Mouse (Mus musculus) kidney, embryonic 14.5 days (tissue): ENCODE measurements around the gene Ralgps2. TPM values are rescaled to one million over a fixed set of nuclear protein-coding genes. Genes with fewer than 3 reads are reported as not detected.

ENCODE experiments used
- ATAC-seq: fragments of 200-750 bp; cut with Nextera tagmentation; 2 replicates; pipeline ENCODE4 v1.8.0; 2017; ENCODE audit warnings: moderate number of reproducible peaks, mild to moderate bottlenecking, moderate TSS enrichment, moderate library complexity; ENCODE audit not compliant: low FRiP score, low TSS enrichment
- H3K27ac ChIP-seq: fragments of 300-500 bp; sonication (generic); 2 replicates; pipeline ENCODE4 v1.5.1; 2014; ENCODE audit warnings: low read depth, mild to moderate bottlenecking, low read length, moderate library complexity, mixed read lengths
- H3K27me3 ChIP-seq: fragments of 300-500 bp; sonication (generic); 2 replicates; pipeline ENCODE4 v1.6.1; 2014; ENCODE audit warnings: mild to moderate bottlenecking, low read length; ENCODE audit not compliant: control insufficient read depth, insufficient read depth
- H3K36me3 ChIP-seq: fragments of 300-500 bp; sonication (generic); 2 replicates; pipeline ENCODE4 v1.6.1; 2014; ENCODE audit warnings: low read length, mixed read lengths; ENCODE audit not compliant: control insufficient read depth, insufficient read depth
- H3K4me1 ChIP-seq: fragments of 300-500 bp; sonication (generic); 2 replicates; pipeline ENCODE4 v1.6.1; 2014; ENCODE audit warnings: low read length, mixed read lengths; ENCODE audit not compliant: control insufficient read depth, insufficient read depth
- H3K4me2 ChIP-seq: fragments of 300-500 bp; sonication (generic); replicated peaks from 2 replicates; pipeline ENCODE4 v1.6.1; 2014; ENCODE audit warnings: low read depth, mild to moderate bottlenecking, low read length
- H3K4me3 ChIP-seq: fragments of 300-500 bp; sonication (generic); 2 replicates; pipeline ENCODE4 v1.5.1; 2014; ENCODE audit warnings: mild to moderate bottlenecking, low read length
- H3K9ac ChIP-seq: fragments of 300-500 bp; sonication (generic); 2 replicates; pipeline ENCODE4 v1.6.1; 2014; ENCODE audit warnings: low read depth, mild to moderate bottlenecking, low read length, moderate library complexity
- H3K9me3 ChIP-seq: fragments of 300-500 bp; sonication (generic); 2 replicates; pipeline ENCODE4 v1.6.1; 2016; ENCODE audit warnings: low read length; ENCODE audit not compliant: control insufficient read depth
- WGBS: fragments of 180-500 bp; shearing (Covaris S2); extraction: QIAGEN DNeasy Blood & Tissue Kit; methylation state at CpG from one replicate; pipeline ENCODE4 v1.1.7; 2014; 5-methylcytosine and 5-hydroxymethylcytosine counted together
- polyA plus RNA-seq: library from polyadenylated mRNA; unstranded; fragments of >200 nt; fragmentation: Nextera tagmentation; extraction: Ambion mirVana; gene quantifications from 2 replicates; pipeline ENCODE4 v1.2.1, GENCODE M21; 2014

The Ralgps2 gene
- polyA plus RNA-seq, 1 experiment from 2014 or later, result 80.8 TPM

GRCm38 (mm10) chr1:156932036-156932774, 7.2 kb downstream of the Ralgps2 start:
- H3K4me2 ChIP-seq, result no peak overlapping the region
- no peaks in the 10 kb centered on the region for H3K36me3 ChIP-seq
- H3K9me3 ChIP-seq, result no peaks in the 10 kb centered on the region
- no peaks in the 10 kb centered on the region for H3K27me3 ChIP-seq
- H3K27ac ChIP-seq, result no peak overlapping the region
- ATAC-seq, result no peak
- peaks cover 12% of the 10 kb centered on the region; the same call in 1 of the 2 replicates for H3K4me1 ChIP-seq
- H3K9ac ChIP-seq, result no peak overlapping the region
- 24% methylated on average over 3 of the region's 3 CpGs for WGBS
- no peak overlapping the region for H3K4me3 ChIP-seq

DNA sequence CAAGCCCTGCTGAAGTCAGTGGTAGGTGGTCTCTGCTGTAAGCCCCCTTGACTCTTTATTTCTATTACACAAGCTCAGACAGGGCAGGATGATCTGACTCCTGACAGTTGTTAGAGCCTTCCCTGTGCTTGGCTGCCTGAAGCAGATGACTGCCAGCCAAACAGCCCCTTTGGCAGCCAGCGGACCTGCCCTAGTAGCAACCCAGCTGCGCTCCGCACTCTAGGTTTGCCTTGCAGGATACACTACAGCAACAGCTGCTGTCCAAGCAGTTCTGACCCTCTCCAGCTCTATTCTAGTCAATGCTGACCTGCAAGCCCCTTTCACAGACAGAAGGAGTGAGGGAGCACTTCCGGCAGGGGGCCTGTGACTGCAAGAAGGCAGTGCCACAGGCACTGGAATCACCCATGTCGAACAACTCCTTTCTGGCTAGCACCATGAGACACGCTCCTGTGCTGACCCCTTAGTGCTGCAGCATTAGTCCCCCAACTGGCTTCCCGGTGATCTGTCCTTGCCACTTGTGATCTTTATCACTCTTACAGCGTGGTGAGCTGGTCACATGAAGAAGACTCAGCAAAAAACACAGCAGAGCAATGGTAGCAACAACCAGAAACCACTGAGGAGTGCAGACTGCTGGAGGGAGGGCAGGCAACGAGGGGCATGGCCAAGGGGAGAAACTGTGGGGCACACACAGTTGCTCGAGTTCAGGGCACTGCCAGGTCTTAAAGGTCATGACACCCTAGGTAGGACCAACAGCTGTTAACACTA, 8.1 kb downstream of the Ralgps2 start:
- Histone ChIP-seq H3K9ac (no peak overlapping the region), H3K27me3 (no peaks in the 10 kb centered on the region), H3K9me3 (no peaks in the 10 kb centered on the region), H3K4me2 (no peak overlapping the region), H3K4me1 (0 out of 2 replicates have a peak, but pooled peaks cover 12% of the 10 kb centered on the region), H3K27ac (no peak overlapping the region), H3K4me3 (no peak overlapping the region), H3K36me3 (no peaks in the 10 kb centered on the region)
- WGBS, result 66% methylated on average over 10 of the region's 10 CpGs
- no peak for ATAC-seq

DNA sequence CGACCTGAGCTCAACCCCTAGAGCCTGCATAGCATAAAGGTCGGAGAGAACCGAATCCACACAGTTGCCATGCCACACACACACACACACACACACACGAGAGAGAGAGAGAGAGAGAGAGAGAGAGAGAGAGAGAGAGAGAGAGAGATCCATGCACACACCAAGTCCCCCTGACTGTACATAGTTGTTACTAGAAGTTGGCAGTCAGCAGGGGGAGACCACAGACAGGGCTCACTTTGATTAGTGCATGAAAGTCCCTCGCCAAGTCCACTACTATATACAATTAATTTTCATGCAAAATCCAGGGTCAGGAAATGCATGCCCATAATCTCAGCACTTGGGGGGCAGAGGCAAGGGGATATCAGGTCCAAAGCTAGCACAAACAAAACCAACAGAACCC, 9.2 kb downstream of the Ralgps2 start:
- H3K27me3 ChIP-seq, result no peaks in the 10 kb centered on the region
- H3K36me3 ChIP-seq, result no peaks in the 10 kb centered on the region
- ATAC-seq, result no peak
- H3K9ac ChIP-seq, result no peak overlapping the region
- no peak overlapping the region for H3K4me3 ChIP-seq
- H3K4me2 ChIP-seq, result no peak overlapping the region
- 0 out of 2 replicates have a peak, but pooled peaks cover 12% of the 10 kb centered on the region for H3K4me1 ChIP-seq
- H3K9me3 ChIP-seq, result no peaks in the 10 kb centered on the region
- H3K27ac ChIP-seq, result no peak overlapping the region
- WGBS, result 62% methylated on average over 5 of the region's 5 CpGs

GRCm38 (mm10) chr1:156928255-156928654, 11.2 kb downstream of the Ralgps2 start:
- no peaks in the 10 kb centered on the region for H3K36me3 ChIP-seq
- no peak overlapping the region for H3K4me2 ChIP-seq
- no peaks in the 10 kb centered on the region for H3K27me3 ChIP-seq
- H3K4me3 ChIP-seq, result no peak overlapping the region
- no peak overlapping the region for H3K27ac ChIP-seq
- H3K9me3 ChIP-seq, result no peaks in the 10 kb centered on the region
- 0 out of 2 replicates have a peak, but pooled peaks cover 10% of the 10 kb centered on the region for H3K4me1 ChIP-seq
- ATAC-seq, result no peak
- 92% methylated on average over 4 of the region's 4 CpGs for WGBS
- no peak overlapping the region for H3K9ac ChIP-seq

DNA sequence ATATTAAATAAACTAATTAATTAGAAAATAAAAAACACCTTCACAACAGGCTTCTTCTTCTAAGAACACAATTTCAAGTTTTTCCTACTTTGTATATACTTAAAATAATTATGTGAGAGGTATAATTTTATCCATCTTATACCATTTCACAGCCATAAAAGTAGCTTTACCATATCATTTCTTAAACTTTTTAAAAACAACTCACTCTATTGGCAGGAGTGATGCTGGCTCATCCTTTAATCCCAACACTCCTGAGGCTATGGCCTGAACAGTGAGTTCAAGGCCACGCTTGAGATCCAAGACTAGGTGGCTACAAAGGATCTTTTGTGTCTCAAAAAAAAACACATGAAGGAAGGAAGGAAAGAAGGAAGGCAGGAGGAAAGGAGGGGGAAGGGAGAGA, 15.9 kb downstream of the Ralgps2 start:
- Histone ChIP-seq H3K27me3 (no peaks in the 10 kb centered on the region), H3K27ac (no peak overlapping the region), H3K4me1 (peaks cover 10% of the 10 kb centered on the region; the same call in 1 of the 2 replicates), H3K4me3 (no peak overlapping the region), H3K36me3 (no peaks in the 10 kb centered on the region), H3K9ac (no peak overlapping the region), H3K9me3 (no peaks in the 10 kb centered on the region), H3K4me2 (no peak overlapping the region)
- no peak for ATAC-seq
- 84% methylated on average over 1 of the region's 1 CpGs for WGBS

DNA sequence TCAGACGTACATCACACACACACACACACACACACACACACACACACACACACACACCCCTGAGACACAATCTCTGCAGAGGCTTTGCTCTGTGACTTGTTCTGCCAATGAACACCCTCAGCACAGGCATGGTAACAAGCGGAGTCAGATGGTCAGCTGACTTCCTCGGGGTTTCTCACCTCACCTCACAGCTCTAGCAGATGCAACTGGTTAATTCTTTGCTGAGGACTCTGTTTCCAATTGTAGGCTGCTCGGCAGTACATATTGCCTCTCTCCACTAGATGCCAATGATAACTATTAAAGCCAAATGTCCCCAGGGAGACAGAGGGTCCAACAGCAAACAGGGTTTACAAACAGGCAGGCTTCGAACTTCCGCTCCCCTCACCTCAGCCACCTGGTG, 16.5 kb downstream of the Ralgps2 start:
- 79% methylated on average over 6 of the region's 6 CpGs for WGBS
- H3K4me1 ChIP-seq, result peaks cover 10% of the 10 kb centered on the region; the same call in 1 of the 2 replicates
- no peaks in the 10 kb centered on the region for H3K9me3 ChIP-seq
- no peak overlapping the region for H3K27ac ChIP-seq
- H3K4me3 ChIP-seq, result no peak overlapping the region
- H3K4me2 ChIP-seq, result no peak overlapping the region
- ATAC-seq, result no peak
- H3K36me3 ChIP-seq, result no peaks in the 10 kb centered on the region
- H3K27me3 ChIP-seq, result no peaks in the 10 kb centered on the region
- no peak overlapping the region for H3K9ac ChIP-seq

GRCm38 (mm10) chr1:156921290-156921994, 18.0 kb downstream of the Ralgps2 start:
- Histone ChIP-seq H3K27me3 (no peaks in the 10 kb centered on the region), H3K9me3 (no peaks in the 10 kb centered on the region), H3K4me1 (peaks cover 10% of the 10 kb centered on the region; the same call in 1 of the 2 replicates), H3K9ac (no peak overlapping the region), H3K4me3 (no peak overlapping the region), H3K36me3 (no peaks in the 10 kb centered on the region), H3K4me2 (no peak overlapping the region), H3K27ac (peak overlapping the region; percentile 42; the same call in 1 of the 2 replicates)
- no peak for ATAC-seq
- 72% methylated on average over 12 of the region's 12 CpGs for WGBS

DNA sequence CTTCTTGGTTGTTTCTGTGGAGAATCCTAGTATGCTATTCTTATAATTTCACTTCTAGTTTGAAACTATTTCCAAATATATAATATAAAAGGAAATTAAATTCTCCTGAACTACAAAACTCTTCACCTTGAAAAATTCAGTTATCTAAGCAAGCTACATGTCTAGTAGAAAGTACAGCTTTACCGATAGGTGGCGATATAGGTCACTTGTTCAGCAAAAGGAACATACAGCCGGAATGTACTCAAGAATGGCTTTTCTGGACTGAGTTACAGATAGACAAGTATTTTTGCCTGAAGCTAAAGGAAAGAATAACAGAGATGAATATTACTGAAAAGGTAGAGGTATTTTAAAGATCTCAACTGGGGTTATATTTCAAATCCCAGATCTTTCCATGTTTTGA, 22.0 kb downstream of the Ralgps2 start:
- Histone ChIP-seq H3K4me3 (no peak overlapping the region), H3K4me2 (no peak overlapping the region), H3K27ac (no peak overlapping the region), H3K27me3 (no peaks in the 10 kb centered on the region), H3K9me3 (no peaks in the 10 kb centered on the region), H3K9ac (no peak overlapping the region), H3K4me1 (peaks cover 10% of the 10 kb centered on the region; the same call in 1 of the 2 replicates), H3K36me3 (no peaks in the 10 kb centered on the region)
- WGBS, result 10% methylated on average over 3 of the region's 3 CpGs
- no peak for ATAC-seq
